Mouse (Mus musculus): ENCODE results near the gene Slc35a1. TPM values are rescaled to one million over a fixed set of nuclear protein-coding genes. Genes with fewer than 3 reads are reported as not detected.
A peak's percentile ranks its signal among the peaks of the same experiment; 100 is the strongest.
"Not testable (repeated sequence)": the region's sequence is repeated elsewhere in the genome, so short reads cannot be mapped to it uniquely, and the experiment has no call there.

Gene Slc35a1
- 10 to 100 TPM; 29.0 to 41.0 TPM for total RNA-seq (2021)
- 7.9 and 8.3 TPM in 2 replicates for polyA plus RNA-seq (2012; rRNA removed)
- long read RNA-seq, transcript Slc35a1-201 (8 exons, 2,039 nt): major isoform, 51 of 56 reads
- long read RNA-seq, partial matches to known transcripts: 0 of 56 reads
- long read RNA-seq, other reads (novel, unspliced or antisense): 5 of 56 reads

DNA sequence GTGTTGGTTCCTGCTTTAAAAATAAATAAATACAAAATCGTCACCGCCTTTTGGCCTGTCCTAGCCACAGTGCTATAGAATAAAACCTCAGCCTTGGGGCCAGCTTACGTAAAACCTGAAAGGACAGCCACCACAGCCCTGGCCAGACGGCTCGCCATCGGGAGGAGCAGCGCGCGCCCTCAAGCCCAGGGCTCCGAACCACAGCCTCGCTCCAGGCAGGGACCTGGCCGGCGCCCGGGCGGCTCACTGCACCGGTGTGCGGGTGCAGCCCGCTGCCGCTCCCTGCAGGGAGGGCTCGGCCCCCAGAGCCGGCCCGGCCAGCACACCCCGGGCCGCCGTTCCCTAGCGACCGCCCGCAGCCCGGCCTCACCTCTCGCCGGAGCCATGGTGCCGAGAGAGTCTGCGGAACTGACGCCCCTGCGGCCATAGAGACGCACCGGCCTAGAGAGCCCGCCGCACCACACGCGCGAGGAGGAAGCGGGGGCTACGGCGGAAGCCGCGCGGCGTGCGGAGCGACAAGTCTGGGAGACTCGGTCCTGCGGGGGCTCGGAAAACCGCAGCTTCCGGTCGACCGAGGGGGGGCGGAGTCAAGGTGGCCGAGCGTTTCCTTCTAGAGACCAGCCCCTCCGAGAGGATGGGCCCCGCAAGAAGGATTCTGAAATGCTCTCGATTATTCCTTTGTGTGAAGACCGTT, at the start of gene Slc35a1:
Gene Slc35a1 (minus strand): TSS at position 565 of the 694 bp plus-strand sequence.
- DNase-seq: peak; percentile 96

- DNase-seq: no peak
These were observed 47.2 kb upstream of the Slc35a1 start for GRCm38 (mm10) chr4:34734461-34734860.

- not testable (repeated sequence) for DNase-seq
These were observed 46.2 kb upstream of the Slc35a1 start for GRCm38 (mm10) chr4:34733415-34733814.

DNA sequence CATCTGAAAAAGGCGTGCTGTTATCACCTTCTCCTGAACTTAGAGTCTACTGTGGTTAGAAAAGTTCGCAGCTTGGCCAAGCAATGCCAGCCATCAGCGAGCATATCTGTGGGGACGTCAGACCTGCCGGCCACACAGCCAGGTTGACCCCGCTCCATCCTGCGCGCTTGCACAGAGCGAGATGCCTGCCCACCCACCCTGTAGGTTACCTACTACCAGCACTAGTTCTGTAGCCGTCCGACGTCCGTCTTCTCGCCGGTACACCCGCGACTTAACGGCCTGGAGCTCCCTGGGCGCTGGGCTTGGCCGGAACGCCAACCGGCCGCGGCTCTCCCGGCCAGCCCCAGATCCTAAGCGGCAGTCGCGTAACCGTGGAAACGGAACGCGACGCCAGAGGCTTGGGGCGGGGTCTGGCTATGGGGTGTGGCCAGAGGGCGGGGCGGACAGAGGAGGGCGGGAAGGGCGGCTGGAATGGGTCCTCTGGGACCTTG, 42.7 kb upstream of the Slc35a1 start, which contains the start of gene Cfap206:
Gene Cfap206 (minus strand): TSS at position 356 of the 491 bp plus-strand sequence.
- peak; percentile 88 for DNase-seq

- not testable (repeated sequence) for DNase-seq
These were observed 38.5 kb upstream of the Slc35a1 start for GRCm38 (mm10) chr4:34725710-34726109.

DNA sequence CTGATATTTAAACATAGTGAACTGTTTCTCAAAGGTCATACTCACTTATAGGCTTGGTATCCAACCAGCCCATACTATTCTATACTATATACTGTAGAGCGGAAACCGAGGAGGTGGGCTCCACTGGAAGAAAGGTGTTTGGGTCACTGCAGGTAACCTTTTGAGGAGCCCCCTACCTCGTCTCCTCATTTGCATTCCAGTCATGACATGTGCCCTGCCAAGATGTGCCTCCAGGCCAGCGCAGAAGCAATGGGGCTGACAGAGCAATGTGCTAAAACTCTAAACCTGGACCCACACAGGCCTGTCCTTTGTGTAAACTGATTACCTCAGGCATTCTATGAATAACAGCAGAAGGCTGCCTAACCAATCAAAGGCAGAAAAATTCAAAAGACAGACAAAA, 37.1 kb upstream of the Slc35a1 start:
- DNase-seq: no peak

- DNase-seq: no peak
These were observed 35.9 kb upstream of the Slc35a1 start for GRCm38 (mm10) chr4:34723186-34723585.

- no peak for DNase-seq
These were observed 33.1 kb upstream of the Slc35a1 start for GRCm38 (mm10) chr4:34720127-34720895.

DNA sequence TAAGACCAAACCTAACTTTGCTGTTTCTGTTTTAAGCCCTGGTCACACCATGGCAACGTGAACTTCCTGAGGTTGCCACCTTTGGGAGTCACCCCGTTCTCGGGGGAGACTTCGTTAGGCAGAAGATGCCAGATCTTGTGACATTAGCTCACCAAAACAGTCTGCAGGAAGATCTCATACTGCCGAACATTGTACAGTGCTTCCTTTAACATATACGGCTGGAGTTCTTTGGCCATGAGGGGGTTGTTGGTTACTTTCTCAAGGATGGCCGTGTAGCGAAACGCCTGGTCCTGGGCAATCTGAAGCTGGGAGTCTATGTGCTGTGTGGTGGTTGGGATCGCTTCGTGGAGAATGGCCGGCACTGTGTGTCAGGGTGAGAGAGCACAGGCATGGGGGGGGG, 32.2 kb upstream of the Slc35a1 start:
- DNase-seq: no peak

- no peak for DNase-seq
These were observed 27.8 kb upstream of the Slc35a1 start for GRCm38 (mm10) chr4:34715062-34715461.

- no peak for DNase-seq
These were observed 20.9 kb upstream of the Slc35a1 start for GRCm38 (mm10) chr4:34708127-34708526.

DNA sequence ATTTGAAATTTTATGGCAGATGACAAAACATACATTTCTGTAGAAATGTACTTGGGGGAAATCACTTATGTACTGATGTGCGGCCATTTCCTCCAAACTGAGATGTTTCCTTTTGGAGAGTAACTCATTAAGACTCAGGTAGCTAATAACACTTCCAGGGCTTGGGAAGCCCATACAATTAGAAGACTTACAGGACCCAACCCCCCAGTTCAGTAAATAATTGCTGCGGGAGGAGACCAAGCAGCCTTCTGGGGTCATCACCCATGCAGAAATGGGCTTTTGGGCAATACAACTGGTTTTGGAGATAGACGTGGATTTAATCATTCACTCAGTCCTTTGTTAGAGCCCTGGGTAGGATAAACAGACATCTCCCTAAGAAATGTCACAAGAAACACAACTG, 20.0 kb upstream of the Slc35a1 start:
- DNase-seq: no peak

GRCm38 (mm10) chr4:34703029-34703428, 15.8 kb upstream of the Slc35a1 start:
- DNase-seq: no peak

- no peak for DNase-seq
These were observed 15.0 kb upstream of the Slc35a1 start for GRCm38 (mm10) chr4:34702231-34702630.

DNA sequence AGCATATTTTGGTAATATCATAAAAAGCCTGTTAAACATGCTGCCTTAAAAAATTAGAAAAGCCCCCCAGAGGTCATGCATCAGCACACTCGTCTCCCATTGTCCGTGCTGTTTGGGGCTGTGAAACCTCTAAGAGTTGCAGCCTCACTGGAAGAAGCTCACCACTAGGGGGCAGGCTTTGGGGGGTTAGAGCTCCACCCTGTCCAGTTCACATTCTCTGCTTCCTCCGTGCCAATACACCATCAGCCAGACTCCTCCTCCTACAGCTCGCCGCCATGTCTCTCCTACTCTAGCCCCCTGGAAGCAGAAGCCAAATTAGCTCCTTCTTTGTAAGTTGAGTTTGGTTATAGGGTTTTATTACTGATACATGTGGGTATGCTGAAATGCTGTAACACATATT, 14.3 kb upstream of the Slc35a1 start:
- DNase-seq: peak; percentile 82

DNA sequence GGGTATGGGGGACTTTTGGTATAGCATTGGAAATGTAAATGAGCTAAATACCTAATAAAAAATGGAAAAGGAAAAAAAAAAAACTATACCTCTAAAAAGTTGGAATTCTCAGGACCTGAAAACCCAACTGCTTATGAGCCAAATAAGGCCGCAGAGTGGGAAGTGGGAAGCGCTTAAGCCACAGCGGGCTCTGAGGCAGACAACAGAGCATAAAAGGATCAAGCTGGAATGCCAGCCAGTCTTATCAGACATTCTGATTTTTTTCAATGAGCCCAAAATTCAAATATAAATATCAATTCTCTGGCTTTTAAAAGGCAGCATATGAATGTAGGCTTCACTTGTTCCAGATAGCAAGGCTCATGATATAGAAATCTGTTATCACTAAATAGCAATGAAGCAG, 783 bp upstream of the Slc35a1 start:
- no peak for DNase-seq

DNA sequence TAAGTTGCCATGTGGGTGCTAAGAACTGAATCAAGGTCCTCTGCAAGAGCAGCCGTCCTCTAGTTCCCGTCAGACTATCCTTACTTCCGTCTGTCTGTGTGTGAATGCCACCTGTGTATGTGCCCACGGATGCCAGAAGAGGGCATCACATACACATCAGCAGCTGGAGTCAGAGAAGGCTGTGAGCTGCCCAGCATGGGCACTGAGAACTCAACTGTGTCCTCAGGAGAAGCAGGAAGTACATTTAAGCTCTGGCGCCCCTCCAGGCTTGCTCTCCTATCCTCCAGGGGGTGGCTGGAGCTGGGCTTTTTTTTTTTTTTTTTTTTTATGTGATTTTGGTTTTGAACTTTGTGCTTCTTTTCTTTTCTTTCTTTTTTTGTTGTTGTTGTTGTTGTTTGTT, 6.7 kb downstream of the Slc35a1 start:
- no peak for DNase-seq

GRCm38 (mm10) chr4:34673721-34674120, 13.5 kb downstream of the Slc35a1 start:
- DNase-seq: no peak

- no peak for DNase-seq
These were observed 19.3 kb downstream of the Slc35a1 start for GRCm38 (mm10) chr4:34667923-34668322.

DNA sequence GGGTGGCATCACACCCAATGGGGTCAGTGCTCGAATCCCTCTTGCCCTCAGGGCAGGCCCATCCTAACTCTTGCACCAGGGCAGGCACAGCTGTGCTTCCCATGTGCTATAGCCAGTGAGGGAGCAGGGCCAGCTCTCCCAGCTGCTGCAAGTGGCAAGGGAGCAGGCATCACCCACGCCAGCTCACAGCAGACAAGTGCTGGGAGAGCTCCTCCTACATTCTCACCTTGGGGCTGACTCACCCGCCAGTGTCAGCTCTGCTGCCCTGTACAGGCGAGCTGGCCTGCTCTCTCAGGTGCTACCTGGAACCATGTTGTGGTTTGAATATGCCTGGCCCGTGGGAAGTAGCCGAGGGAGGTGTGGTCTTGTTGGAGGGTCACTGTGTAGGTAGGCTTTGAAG, 25.3 kb downstream of the Slc35a1 start:
- no peak for DNase-seq

GRCm38 (mm10) chr4:34661514-34661913, 25.7 kb downstream of the Slc35a1 start:
- DNase-seq: no peak

DNA sequence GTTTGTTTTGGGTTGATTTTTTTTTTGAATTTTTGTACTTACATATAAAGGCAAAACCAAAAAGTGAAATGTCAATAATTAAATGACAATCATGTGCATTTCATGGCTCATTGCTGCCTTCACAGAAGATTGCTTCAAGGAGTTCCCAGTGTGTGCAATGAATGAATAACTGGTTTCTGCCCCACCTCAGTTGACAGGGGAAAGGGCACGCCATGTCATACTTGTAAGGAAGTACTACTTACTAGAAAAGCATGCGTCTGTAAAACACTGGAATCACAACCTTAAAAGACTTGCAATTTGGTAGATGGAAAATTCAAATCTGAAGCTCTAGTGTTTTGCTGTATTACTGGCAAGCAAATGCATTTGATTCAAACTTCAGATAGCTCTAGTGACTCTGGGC, 28.2 kb downstream of the Slc35a1 start:
- DNase-seq: no peak

DNA sequence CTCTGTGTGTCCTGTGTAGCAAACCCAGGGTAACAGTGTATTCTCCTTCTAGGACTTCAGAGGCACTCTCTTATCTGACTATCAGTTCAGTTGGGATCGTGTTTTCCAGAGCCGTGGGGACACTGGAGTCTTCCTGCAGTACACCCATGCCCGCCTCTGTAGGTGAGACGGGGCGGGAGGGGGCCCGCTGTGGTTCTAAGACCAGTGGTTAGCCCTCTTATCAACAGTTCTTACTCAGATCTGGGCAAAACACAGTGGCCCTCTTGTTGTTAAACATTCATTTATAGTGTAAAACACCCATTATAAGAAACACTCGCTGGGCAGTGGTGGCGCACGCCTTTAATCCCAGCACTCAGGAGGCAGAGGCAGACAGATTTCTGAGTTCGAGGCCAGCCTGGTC, 31.1 kb downstream of the Slc35a1 start:
- no peak for DNase-seq
